Mouse (Mus musculus) common myeloid progenitor, adult 5-6 weeks (primary cell): ENCODE results near the gene Lpar3. TPM values are rescaled to one million over a fixed set of nuclear protein-coding genes. Genes with fewer than 3 reads are reported as not detected.

Experiments
- ATAC-seq: replicated peaks from 2 replicates; pipeline ENCODE4 v1.8.0; 2016; ENCODE audit warnings: low read depth, mild to moderate bottlenecking, moderate TSS enrichment, inconsistent platforms; ENCODE audit not compliant: poor library complexity, severe bottlenecking
- total RNA-seq: library from RNA; stranded (forward); fragments of 200-1000, 187-1606 nt; gene quantifications from 2 replicates; pipeline ENCODE4 v1.2.3, GENCODE M21; 2017

Gene Lpar3
- total RNA-seq, 1 experiment from 2014 or later = not detected

GRCm38 (mm10) chr3:146334070-146334469 lies 113.3 kb downstream of the Lpar3 start:
- no peak for ATAC-seq

Other genes starting within 250 kb of the Lpar3 start
- 11.8 and 14.1 TPM in 2 replicates for gene Syde2, start 233.1 kb upstream of the Lpar3 start, total RNA-seq
- gene Wdr63, start 112.8 kb upstream of the Lpar3 start, total RNA-seq = not detected in 2 replicates
- 0.18 and 3.4 TPM in 2 replicates for gene Mcoln3, start 103.5 kb upstream of the Lpar3 start, total RNA-seq
- gene Mcoln2, start 71.1 kb upstream of the Lpar3 start, total RNA-seq = 8.2 and 11.1 TPM in 2 replicates
- 35.7 and 37.3 TPM in 2 replicates for gene Ssx2ip, start 183.7 kb downstream of the Lpar3 start, total RNA-seq
- gene Ctbs, start 228.8 kb downstream of the Lpar3 start, total RNA-seq = 4.8 and 7.0 TPM in 2 replicates